Mouse (Mus musculus) CH12.LX (cell line): ENCODE measurements at regions not wholly inside any gene's neighbourhood (a gene's known extent, or its start where the extent isn't known, plus 50 kb on each side); places are given as distances from the start of the nearest gene placed in this dataset.

Experiments used
- DNase-seq: peaks from one replicate; pipeline ENCODE4 v3.0.0-alpha.2; 2013; ENCODE audit errors: extremely low read depth
- H3K27ac ChIP-seq: 2 replicates; pipeline ENCODE4 v1.5.1; 2012; ENCODE audit warnings: low read depth, mild to moderate bottlenecking, control low read depth, moderate library complexity; ENCODE audit not compliant: insufficient read depth
- H3K27me3 ChIP-seq: replicated peaks from 2 replicates; pipeline ENCODE3; 2012; ENCODE audit warnings: inconsistent platforms
- H3K36me3 ChIP-seq, 2 experiments: replicated peaks in 1 of 2; 2 replicates each; pipeline versions ENCODE3 to v1.6.1; 2012; ENCODE audit warnings: inconsistent platforms in 1 of 2, low read length in 1 of 2, mild to moderate bottlenecking in 1 of 2, mixed read lengths in 1 of 2, moderate library complexity in 1 of 2; ENCODE audit not compliant: control insufficient read depth in 1 of 2, insufficient read depth in 1 of 2
- H3K4me1 ChIP-seq, 2 experiments: 2 replicates each; pipeline ENCODE4 v1.6.1; 2012; ENCODE audit warnings: inconsistent platforms in 1 of 2, moderate library complexity in 1 of 2; ENCODE audit not compliant: insufficient read depth in 2 of 2, control insufficient read depth in 1 of 2
- H3K4me2 ChIP-seq: 2 replicates; pipeline ENCODE4 v1.6.1; 2012; ENCODE audit warnings: low read depth, mild to moderate bottlenecking, control low read depth; ENCODE audit not compliant: poor library complexity, insufficient read depth, severe bottlenecking
- H3K4me3 ChIP-seq, 3 experiments: fragments of 150-350 bp in 1 of 3; sonication (generic) in 1 of 3; replicated peaks in 1 of 3; 2 replicates each; pipeline versions ENCODE3 to v1.5.1; 2011 to 2012; ENCODE audit warnings: low read depth in 2 of 3, low read length in 2 of 3, mild to moderate bottlenecking in 2 of 3, moderate library complexity in 2 of 3, control low read depth in 1 of 3, improper control_type of control experiment in 1 of 3, inconsistent platforms in 1 of 3, mixed read lengths in 1 of 3; ENCODE audit not compliant: poor library complexity in 1 of 3
- H3K79me2 ChIP-seq: replicated peaks from 2 replicates; pipeline ENCODE4 v1.6.1; 2012; ENCODE audit warnings: mild to moderate bottlenecking, moderate library complexity; ENCODE audit not compliant: control insufficient read depth, poor library complexity, insufficient read depth, severe bottlenecking; ENCODE audit errors: extremely low read depth
- H3K9ac ChIP-seq: 2 replicates; pipeline ENCODE4 v1.6.1; 2012; ENCODE audit warnings: low read depth, mild to moderate bottlenecking, control low read depth, moderate library complexity; ENCODE audit not compliant: insufficient read depth
- H3K9me3 ChIP-seq: replicated peaks from 2 replicates; pipeline ENCODE3; 2012; ENCODE audit warnings: low read length, inconsistent platforms, mixed read lengths
- BHLHE40 ChIP-seq: IDR thresholded peaks from 2 replicates; pipeline ENCODE4 v1.6.1; 2011; ENCODE audit warnings: mild to moderate bottlenecking, low read depth, low read length, improper control_type of control experiment
- CHD2 ChIP-seq: IDR thresholded peaks from 2 replicates; pipeline ENCODE4 v1.6.1; 2011; ENCODE audit warnings: low read length, improper control_type of control experiment
- EP300 ChIP-seq: IDR thresholded peaks from 2 replicates; pipeline ENCODE4 v1.6.1; 2011; ENCODE audit warnings: low read length, improper control_type of control experiment
- ETS1 ChIP-seq: conservative IDR thresholded peaks from 2 replicates; pipeline ENCODE4 v1.6.1; 2012; ENCODE audit warnings: low read depth, mild to moderate bottlenecking, inconsistent platforms, low read length, improper control_type of control experiment, moderate library complexity
- GABPA ChIP-seq: IDR thresholded peaks from 2 replicates; pipeline ENCODE4 v1.6.1; 2012; ENCODE audit warnings: low read depth, low read length, improper control_type of control experiment, inconsistent platforms; ENCODE audit not compliant: insufficient replicate concordance
- KAT2A ChIP-seq: IDR thresholded peaks from 2 replicates; pipeline ENCODE4 v1.6.1; 2012; ENCODE audit warnings: low read length, improper control_type of control experiment, inconsistent platforms; ENCODE audit not compliant: insufficient replicate concordance
- MAX ChIP-seq: IDR thresholded peaks from 2 replicates; pipeline ENCODE4 v1.6.1; 2011; ENCODE audit warnings: low read length, improper control_type of control experiment
- MAZ ChIP-seq: IDR thresholded peaks from 2 replicates; pipeline ENCODE4 v1.6.1; 2012; ENCODE audit warnings: low read depth, mild to moderate bottlenecking, inconsistent platforms, low read length, improper control_type of control experiment, moderate library complexity
- MEF2A ChIP-seq: IDR thresholded peaks from 2 replicates; pipeline ENCODE4 v1.6.1; 2014; ENCODE audit warnings: low read depth, mild to moderate bottlenecking, inconsistent platforms, low read length, improper control_type of control experiment, borderline replicate concordance
- MYC ChIP-seq: IDR thresholded peaks from 2 replicates; pipeline ENCODE4 v1.6.1; 2011; ENCODE audit warnings: low read depth, mild to moderate bottlenecking, improper control_type of control experiment, low read length
- NELFE ChIP-seq: IDR thresholded peaks from 2 replicates; pipeline ENCODE4 v1.6.1; 2011; ENCODE audit warnings: low read depth, low read length, improper control_type of control experiment
- POLR2A ChIP-seq: IDR thresholded peaks from 2 replicates; pipeline ENCODE4 v1.6.1; 2011; ENCODE audit warnings: low read depth, mild to moderate bottlenecking, improper control_type of control experiment, low read length
- RAD21 ChIP-seq: IDR thresholded peaks from 2 replicates; pipeline ENCODE4 v1.6.1; 2011; ENCODE audit warnings: low read depth, mild to moderate bottlenecking, low read length, improper control_type of control experiment, moderate library complexity
- RCOR1 ChIP-seq: conservative IDR thresholded peaks from 2 replicates; pipeline ENCODE4 v1.6.1; 2012; ENCODE audit warnings: low read depth, mild to moderate bottlenecking, inconsistent platforms, low read length, improper control_type of control experiment
- SIN3A ChIP-seq: IDR thresholded peaks from 2 replicates; pipeline ENCODE4 v1.6.1; 2012; ENCODE audit warnings: low read length, improper control_type of control experiment, inconsistent platforms
- TBP ChIP-seq: conservative IDR thresholded peaks from 2 replicates; pipeline ENCODE4 v1.6.1; 2011; ENCODE audit warnings: low read depth, low read length, improper control_type of control experiment
- UBTF ChIP-seq: IDR thresholded peaks from 2 replicates; pipeline ENCODE4 v1.6.1; 2012; ENCODE audit warnings: low read depth, mild to moderate bottlenecking, inconsistent platforms, low read length, improper control_type of control experiment, moderate library complexity
- USF2 ChIP-seq: conservative IDR thresholded peaks from 2 replicates; pipeline ENCODE4 v1.6.1; 2011; ENCODE audit warnings: low read depth, low read length, improper control_type of control experiment
- ZC3H11A ChIP-seq: IDR thresholded peaks from 2 replicates; pipeline ENCODE4 v1.6.1; 2012; ENCODE audit warnings: low read depth, mild to moderate bottlenecking, inconsistent platforms, low read length, improper control_type of control experiment
- ZMIZ1 ChIP-seq: IDR thresholded peaks from 2 replicates; pipeline ENCODE4 v1.6.1; 2012; ENCODE audit warnings: low read depth, mild to moderate bottlenecking, inconsistent platforms, low read length, improper control_type of control experiment
- ZNF384 ChIP-seq: IDR thresholded peaks from 2 replicates; pipeline ENCODE4 v1.6.1; 2012; ENCODE audit warnings: low read depth, low read length, improper control_type of control experiment, inconsistent platforms
- dilution Hi-C: fragments of 300-500 bp; cut with MboI; formaldehyde crosslinking; loops from 2 replicates; pipeline ENCODE4 v1.14.3; 2020; ENCODE audit warnings: low sequenced_read_pairs; ENCODE audit not compliant: extremely low pct_unique_long_range_greater_than_20kb, extremely low pct_ligation_motif_present
- in situ Hi-C: fragments of 300-500 bp; cut with MboI; formaldehyde crosslinking; loops from 3 replicates; pipeline ENCODE4 v1.14.3; 2019; ENCODE audit warnings: low sequenced_read_pairs, low pct_ligation_motif_present, low pct_unique_long_range_greater_than_20kb, mixed read lengths

- TF ChIP-seq MAZ (no peak), USF2 (no peak), SIN3A (no peak), UBTF (no peak), MYC (no peak), EP300 (no peak), RAD21 (no peak), NELFE (no peak), ETS1 (no peak), ZC3H11A (no peak), TBP (no peak), GABPA (no peak), ZNF384 (no peak), MEF2A (no peak), MAX (no peak), RCOR1 (no peak), ZMIZ1 (no peak), CHD2 (no peak), KAT2A (no peak)
- DNase-seq, result no peak
- Histone ChIP-seq H3K79me2 (no peaks in the 10 kb centered on the region), H3K27ac (no peak overlapping the region), H3K4me1 (peaks cover 0 to 6% of the 10 kb centered on the region in 2 experiments; a peak in 1 of 4 replicates), H3K9ac (no peak overlapping the region), H3K36me3 (no peaks in the 10 kb centered on the region), H3K9me3 (no peaks in the 10 kb centered on the region), H3K27me3 (no peaks in the 10 kb centered on the region), H3K4me2 (no peak overlapping the region), H3K4me3 (no peak overlapping the region)
- dilution Hi-C loops, result no loop called here
- in situ Hi-C loops, result no loop called here
Observed at GRCm38 (mm10) chr11:110868319-110868718, 99.5 kb upstream of the Kcnj16 start.

- in situ Hi-C loops, result no loop called here
- Histone ChIP-seq H3K79me2 (no peaks in the 10 kb centered on the region), H3K36me3 (no peaks in the 10 kb centered on the region), H3K9me3 (no peaks in the 10 kb centered on the region), H3K4me3 (no peak overlapping the region), H3K27ac (no peak overlapping the region), H3K4me1 (no peaks in the 10 kb centered on the region), H3K9ac (no peak overlapping the region), H3K4me2 (no peak overlapping the region), H3K27me3 (no peaks in the 10 kb centered on the region)
- DNase-seq, result no peak
- no peak for TF ChIP-seq CHD2
- no peak for TF ChIP-seq POLR2A
- TF ChIP-seq BHLHE40, result no peak
- TF ChIP-seq SIN3A, result no peak
- TF ChIP-seq USF2, result no peak
- dilution Hi-C loops, result no loop called here
Observed at GRCm38 (mm10) chr11:110870133-110870532, 97.7 kb upstream of the Kcnj16 start.
